Mouse (Mus musculus) heart, adult 18-20 months (tissue): Measurements from ENCODE around the gene Trmu. TPM values are rescaled to one million over a fixed set of nuclear protein-coding genes. Genes with fewer than 3 reads are reported as not detected.
A peak's percentile ranks its signal among the peaks of the same experiment; 100 is the strongest.
"Not testable (repeated sequence)": the region's sequence is repeated elsewhere in the genome, so short reads cannot be mapped to it uniquely, and the experiment has no call there.

Experiments used
- DNase-seq, 2 experiments: peaks; one replicate each; pipeline ENCODE4 v3.0.0; 2021 to 2022; ENCODE audit warnings: mixed read lengths in 1 of 2
- long read RNA-seq, 2 experiments: library from polyadenylated mRNA; stranded (forward); transcript quantifications; one replicate each; pipeline ENCODE4 v2.0.0; 2021
- total RNA-seq, 2 experiments: library from RNA; stranded (reverse); gene quantifications; 2 replicates each; pipeline ENCODE4 v1.2.3; 2021

Gene Trmu
- 10 to 100 TPM; 15.1 to 15.2 TPM for total RNA-seq
- long read RNA-seq, experiment 1, transcript Trmu-201 (11 exons, 1,526 nt): major isoform, 6 of 14 reads
- long read RNA-seq, experiment 1, partial matches to known transcripts: 0 of 14 reads
- long read RNA-seq, experiment 1, other reads (novel, unspliced or antisense): 7 of 14 reads
- long read RNA-seq, experiment 2, partial matches to known transcripts: 0 of 4 reads
- long read RNA-seq, experiment 2, other reads (novel, unspliced or antisense): 2 of 4 reads

- DNase-seq: peak; percentile 92 to 94
Observed at GRCm38 (mm10) chr15:85878848-85879497, at the start of gene Trmu. Gene Trmu, plus strand, starts transcription at chr15:85879312.

GRCm38 (mm10) chr15:85829470-85829869 is 49.6 kb upstream of the Trmu start:
- no peak for DNase-seq

GRCm38 (mm10) chr15:85831954-85832590 is 47.0 kb upstream of the Trmu start, which contains the start of gene Ttc38:
Gene Ttc38, plus strand, starts transcription at chr15:85832306.
- DNase-seq: peak; percentile 91 to 92

DNA sequence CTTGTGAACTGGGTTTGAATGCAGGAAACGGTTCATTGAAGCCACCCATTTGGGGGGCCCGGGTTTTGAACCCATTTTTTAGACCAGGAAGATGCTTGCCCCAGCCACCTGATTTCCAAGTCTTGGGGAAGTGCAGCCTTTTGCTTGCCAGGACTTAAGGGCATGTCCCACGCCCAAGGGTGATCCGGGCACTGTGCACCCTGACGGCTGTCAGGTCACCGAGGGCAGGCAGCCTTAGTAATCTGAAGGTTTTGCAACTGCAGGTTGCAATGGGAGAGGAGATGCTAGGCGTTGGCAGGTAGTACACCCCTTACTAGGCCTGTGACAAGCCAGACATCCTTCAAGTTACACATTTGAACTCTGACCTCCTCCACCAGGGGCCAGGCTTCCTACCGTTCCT is 46.5 kb upstream of the Trmu start:
- no peak for DNase-seq

DNA sequence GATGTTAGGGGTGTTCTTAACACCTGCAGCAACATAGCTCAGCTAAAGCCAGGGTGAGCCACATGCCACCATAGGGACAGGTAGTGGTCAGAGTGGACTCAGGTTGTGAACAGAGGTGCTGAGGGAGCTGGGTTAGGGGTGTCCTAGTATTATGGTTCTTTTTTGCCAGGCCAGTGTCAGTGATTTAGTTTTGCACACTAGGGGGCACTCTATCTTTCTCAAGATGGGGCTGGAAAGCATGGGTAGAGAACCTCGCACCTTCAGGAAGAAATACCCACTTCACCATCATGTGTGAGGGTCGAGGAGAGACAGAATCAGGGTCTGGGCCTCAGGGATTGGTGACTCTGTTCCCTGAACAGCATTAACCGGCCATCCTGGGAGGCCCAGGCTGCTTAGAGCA is 43.8 kb upstream of the Trmu start:
- peak in 1 of 2 experiments; percentile 28 for DNase-seq

- no peak for DNase-seq
Observed at GRCm38 (mm10) chr15:85836887-85837286, 42.2 kb upstream of the Trmu start.

GRCm38 (mm10) chr15:85840983-85841382 is 38.1 kb upstream of the Trmu start:
- peak in 1 of 2 experiments; percentile 37 for DNase-seq

- DNase-seq: no peak
Observed at GRCm38 (mm10) chr15:85841796-85842360, 37.2 kb upstream of the Trmu start.

DNA sequence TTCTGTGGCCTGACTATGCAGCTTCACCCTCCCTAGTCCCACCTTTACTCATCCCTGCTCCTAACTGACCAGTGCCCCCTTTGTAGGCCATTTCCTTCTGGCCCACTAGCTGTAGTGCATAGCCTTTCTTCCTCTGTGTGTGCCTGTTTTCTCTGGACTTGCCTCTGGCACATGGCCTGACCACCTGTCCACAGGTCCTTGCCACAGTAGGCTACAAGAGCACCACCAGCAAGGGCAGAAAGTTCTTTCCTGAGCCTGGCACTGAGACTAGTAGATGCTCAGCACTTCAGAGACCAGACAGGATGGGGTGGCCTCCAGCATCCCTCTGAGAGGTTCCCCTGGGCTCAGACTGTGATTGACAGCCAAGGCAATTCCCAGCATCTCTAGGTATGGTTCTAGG is 34.0 kb upstream of the Trmu start:
- no peak for DNase-seq

GRCm38 (mm10) chr15:85851656-85852392 is 27.3 kb upstream of the Trmu start:
- no peak for DNase-seq

DNA sequence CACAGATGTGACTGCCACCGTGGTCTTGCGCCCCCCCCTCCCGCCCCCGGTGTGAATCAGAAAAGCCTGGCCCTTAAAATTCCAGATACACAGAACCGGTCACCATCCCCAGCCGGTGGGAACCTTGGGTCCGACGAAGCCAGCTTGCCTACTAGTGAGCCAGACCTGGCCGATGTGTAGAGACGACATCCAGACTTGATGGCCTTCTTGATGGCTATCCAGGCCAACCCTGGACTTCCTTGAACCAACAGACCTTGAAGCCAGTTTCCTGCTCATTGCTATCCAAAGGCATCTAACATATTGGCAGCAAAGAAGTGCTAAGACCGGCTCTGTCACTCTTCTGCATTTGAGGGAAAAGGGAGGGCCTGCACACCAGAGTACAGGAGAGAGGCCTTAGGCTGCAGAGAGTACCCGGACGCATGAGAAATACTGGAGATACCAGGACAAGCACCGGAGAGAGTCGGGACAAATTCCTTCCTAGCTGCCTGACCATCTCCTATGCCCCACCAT is 20.1 kb upstream of the Trmu start:
- no peak for DNase-seq

DNA sequence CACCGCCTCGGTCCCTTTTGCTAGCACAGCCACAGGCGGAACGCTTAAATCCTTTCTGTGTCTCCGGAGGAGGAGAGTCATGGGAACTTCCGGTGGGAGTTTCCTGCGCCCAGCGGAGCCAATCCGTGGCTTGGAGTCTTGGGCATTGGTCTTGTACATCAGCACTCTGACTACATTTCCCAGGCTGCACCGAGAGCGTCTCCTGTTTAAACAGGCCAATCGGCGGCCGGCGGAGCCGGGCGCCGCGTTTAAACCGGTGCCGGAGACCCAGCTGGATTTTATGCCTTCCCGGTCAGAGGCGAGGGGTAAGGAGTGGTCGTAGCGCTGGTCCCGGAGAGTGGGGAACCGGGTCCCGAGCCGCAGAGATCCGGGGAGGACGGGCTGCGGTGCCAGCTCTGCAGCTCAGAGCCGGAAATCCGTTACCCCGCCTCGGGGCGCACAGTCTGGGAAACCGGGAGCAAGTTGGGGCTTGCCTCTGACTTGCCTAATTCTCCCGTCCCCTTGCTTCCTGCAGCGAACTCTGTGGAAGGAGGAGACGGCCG is 19.6 kb upstream of the Trmu start, which contains the start of gene Gtse1:
Gene Gtse1 (plus strand): TSS at position 256 of the 542 bp plus-strand sequence.
- DNase-seq: peak; percentile 97

DNA sequence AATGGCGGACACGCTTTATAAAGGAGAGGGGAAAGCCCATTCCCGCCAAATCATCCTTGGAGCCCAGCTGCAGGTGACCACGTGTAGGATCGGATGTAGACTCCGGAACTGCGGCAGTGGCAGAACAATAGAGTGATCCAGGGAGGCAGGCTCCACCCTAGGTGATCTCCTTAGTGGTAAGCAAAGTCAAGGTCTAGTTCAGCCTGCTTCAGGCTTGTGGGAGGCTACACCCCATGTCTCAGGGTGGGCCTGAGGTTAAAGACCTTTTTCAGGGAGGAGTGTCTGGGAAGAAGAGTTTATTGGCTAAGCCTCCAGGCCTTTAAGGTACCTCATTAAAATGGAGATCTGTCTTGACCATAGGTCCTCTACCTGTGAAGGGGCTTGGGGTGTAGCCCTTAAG is 13.2 kb upstream of the Trmu start:
- DNase-seq: not testable (repeated sequence)

DNA sequence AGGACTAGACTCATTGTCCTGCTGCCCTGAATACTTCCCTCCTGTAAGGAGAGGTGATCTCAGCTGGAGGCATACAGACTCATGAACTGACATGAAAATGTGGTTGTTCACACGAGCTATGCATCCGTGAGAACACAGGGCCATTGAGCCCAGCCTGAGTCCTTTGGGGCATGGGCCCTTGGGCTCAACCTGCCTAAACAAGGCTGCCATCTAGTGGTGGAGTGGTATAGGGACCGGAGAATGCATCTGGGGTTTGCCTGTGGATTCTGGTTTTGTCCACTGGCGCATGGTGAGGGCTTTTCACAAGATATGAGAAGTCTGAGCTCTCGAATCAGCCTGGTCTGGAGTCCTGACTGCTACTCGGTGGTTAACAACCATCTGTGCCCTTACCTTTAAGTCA is 11.4 kb upstream of the Trmu start:
- DNase-seq: peak; percentile 70 to 86

GRCm38 (mm10) chr15:85877336-85877735 is 1.8 kb upstream of the Trmu start:
- no peak for DNase-seq

DNA sequence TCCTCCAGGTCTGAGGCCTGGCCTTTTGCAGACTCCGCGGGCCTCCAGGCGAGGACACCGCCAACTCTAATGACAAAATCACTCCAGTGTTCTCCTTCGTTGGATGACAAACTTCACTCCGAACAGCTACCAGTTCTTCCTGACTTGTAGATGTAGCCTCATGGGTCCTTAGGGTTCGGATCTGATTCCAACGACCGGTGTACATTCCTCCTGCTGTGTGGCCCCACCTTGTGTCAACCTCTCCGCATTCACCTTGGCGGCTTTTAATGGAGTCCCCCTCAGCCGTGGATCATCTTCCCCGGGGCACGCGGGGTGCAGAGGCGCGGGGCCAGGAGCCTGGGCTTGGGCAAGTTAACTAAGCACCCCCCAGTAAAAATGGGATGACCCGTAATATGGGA is 385 bp downstream of the Trmu start:
- no peak for DNase-seq

DNA sequence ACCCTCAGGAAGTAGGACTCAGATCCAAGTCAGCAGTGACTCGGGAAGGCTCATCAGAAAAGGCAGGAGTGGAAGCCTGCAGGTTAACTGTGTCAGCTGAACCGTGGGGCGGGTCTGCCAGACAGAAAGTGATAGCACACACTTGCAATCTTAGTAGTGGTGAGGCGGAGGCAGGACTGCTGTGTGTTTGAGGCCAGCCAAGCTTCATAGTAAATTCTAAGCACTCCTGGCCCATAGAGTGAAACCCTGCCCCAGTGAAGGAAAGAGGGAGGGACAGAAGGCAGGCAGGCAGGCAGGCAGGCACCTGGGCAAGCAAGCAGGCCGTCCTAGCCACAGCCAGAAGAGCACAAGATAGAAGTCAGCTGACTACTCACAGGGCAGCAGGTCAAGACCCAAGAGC is 6.5 kb downstream of the Trmu start:
- DNase-seq: peak in 1 of 2 experiments; percentile 12

GRCm38 (mm10) chr15:85889235-85889634 is 10.1 kb downstream of the Trmu start:
- no peak for DNase-seq

DNA sequence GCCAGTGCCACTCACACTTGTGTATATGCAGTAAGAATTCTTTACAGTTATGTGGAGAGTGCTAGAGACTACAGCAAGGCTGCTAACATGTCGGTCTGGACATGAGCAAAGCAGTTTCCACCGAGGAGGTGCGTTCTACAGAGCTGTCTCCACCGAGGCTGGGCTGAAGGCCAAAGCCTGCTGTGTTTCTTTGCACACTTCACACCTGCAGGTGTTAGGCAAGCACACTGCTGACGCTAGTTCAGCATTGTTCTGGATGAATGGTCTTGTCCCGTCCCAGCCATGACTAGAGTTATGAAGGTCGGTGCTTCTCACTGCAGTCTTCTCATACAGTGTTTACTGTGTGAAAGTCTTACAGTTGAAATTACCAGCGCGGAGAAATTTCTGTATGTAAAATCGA is 12.9 kb downstream of the Trmu start:
- no peak for DNase-seq

DNA sequence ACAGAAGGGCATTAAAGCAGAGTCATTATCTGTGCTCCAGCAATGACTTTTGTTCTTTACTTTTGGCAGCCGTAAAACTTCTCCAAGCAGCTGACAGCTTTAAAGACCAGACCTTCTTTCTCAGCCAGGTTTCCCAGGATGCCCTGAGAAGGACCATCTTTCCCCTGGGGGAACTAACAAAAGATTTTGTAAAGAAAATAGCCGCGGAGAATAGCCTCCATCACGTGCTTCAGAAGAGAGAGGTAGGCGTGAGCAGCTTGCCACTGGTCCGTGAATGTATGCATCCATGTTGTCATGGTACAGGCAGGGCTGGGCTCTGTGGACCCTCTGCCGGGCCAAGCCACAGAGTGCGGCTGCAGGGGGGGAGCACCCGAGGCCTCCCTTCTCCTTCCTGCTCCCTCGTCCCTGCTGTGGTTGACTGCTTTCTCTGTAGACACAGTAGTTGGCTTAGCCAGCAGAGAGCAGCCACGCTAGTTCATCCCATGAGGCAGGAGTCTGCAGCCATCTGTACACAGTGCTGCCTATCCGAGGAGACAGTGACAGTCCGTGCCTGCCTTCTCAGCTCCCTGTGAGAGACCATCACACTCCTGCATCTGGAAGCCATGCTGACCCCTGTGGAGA is 13.5 kb downstream of the Trmu start:
- no peak for DNase-seq

DNA sequence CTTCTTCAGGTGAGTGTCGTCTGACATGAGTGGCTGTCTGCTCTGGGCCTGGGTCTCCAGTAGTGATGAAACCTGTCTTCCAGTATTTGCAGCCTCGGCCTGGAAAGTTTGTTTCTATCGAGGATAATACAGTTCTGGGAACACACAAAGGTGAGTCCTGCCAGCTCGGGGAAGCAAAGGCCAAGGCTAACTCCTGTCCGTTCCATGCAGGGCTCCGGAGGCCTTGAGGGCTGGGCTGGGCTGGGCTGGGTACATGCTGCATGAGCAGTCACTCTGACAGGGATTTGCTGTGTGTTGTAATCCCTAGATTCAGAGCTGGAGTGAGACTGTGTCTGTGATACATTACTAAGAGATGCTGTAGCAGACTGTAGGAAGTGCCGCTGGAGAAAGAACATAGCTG is 14.8 kb downstream of the Trmu start:
- no peak for DNase-seq
